Mouse (Mus musculus): ENCODE measurements around the gene Dnajc3.

DNA sequence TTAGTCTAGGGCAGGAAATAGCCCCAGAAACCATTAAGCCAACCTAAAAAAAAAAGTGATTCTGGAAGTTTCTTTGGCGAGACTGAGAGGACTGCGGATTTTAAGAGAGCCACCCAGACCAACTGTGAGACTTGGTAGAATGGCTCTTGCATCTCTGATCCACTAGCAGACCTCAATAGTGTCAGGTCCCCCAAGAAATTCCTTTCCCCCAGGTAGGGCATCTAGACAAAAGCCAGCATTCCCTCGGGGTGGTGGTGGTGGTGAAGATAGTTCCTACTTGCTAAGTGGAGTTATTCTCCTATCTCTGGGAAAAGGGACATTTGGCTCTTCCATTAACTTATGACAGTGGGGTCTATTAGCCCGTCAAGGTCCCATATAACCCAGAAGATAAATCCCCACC lies 824 bp upstream of the Dnajc3 start:
- TF ChIP-seq GATA1 (IDR thresholded peaks at IDR 0.05; ENCODE audit: low read length) (no peak), TAL1 (IDR thresholded peaks at IDR 0.05; ENCODE audit: low read length) (no peak)
